Mouse (Mus musculus): Measurements from ENCODE around the gene Pknox1.
"Not testable (repeated sequence)": the region's sequence is repeated elsewhere in the genome, so short reads cannot be mapped to it uniquely, and the experiment has no call there.

Pknox1 gene

GRCm38 (mm10) chr17:31594590-31594989 lies 30.1 kb downstream of the Pknox1 start:
- peak in 1 of 2 experiments; percentile 37 for DNase-seq (ENCODE audit: inconsistent age in 2 of 2, low spot score in 1 of 2)

GRCm38 (mm10) chr17:31595077-31595476 lies 30.5 kb downstream of the Pknox1 start:
- no peak for DNase-seq (ENCODE audit: inconsistent age in 2 of 2, low spot score in 1 of 2)

GRCm38 (mm10) chr17:31597957-31598356 lies 33.4 kb downstream of the Pknox1 start:
- DNase-seq (ENCODE audit: inconsistent age in 2 of 2, low spot score in 1 of 2): no peak

- no peak for DNase-seq (ENCODE audit: inconsistent age in 2 of 2, low spot score in 1 of 2)
These were observed 34.1 kb downstream of the Pknox1 start for GRCm38 (mm10) chr17:31598593-31598992.

- no peak for DNase-seq (ENCODE audit: inconsistent age in 2 of 2, low spot score in 1 of 2)
These were observed 41.9 kb downstream of the Pknox1 start for GRCm38 (mm10) chr17:31606424-31606823.

GRCm38 (mm10) chr17:31607256-31607951 lies 42.9 kb downstream of the Pknox1 start:
- DNase-seq (ENCODE audit: inconsistent age in 2 of 2, low spot score in 1 of 2): no peak

GRCm38 (mm10) chr17:31609173-31609572 lies 44.6 kb downstream of the Pknox1 start:
- DNase-seq (ENCODE audit: inconsistent age in 2 of 2, low spot score in 1 of 2): not testable (repeated sequence)

- DNase-seq (ENCODE audit: inconsistent age in 2 of 2, low spot score in 1 of 2): no peak
These were observed 45.4 kb downstream of the Pknox1 start for GRCm38 (mm10) chr17:31609895-31610294.

GRCm38 (mm10) chr17:31613086-31613755 lies 48.7 kb downstream of the Pknox1 start:
- no peak for DNase-seq (ENCODE audit: inconsistent age in 2 of 2, low spot score in 1 of 2)

- DNase-seq (ENCODE audit: inconsistent age in 2 of 2, low spot score in 1 of 2): no peak
These were observed 58.6 kb downstream of the Pknox1 start for GRCm38 (mm10) chr17:31623101-31623500.

- DNase-seq (ENCODE audit: inconsistent age in 2 of 2, low spot score in 1 of 2): peak in 1 of 2 experiments; percentile 42
These were observed 63.4 kb downstream of the Pknox1 start for GRCm38 (mm10) chr17:31627961-31628360.

GRCm38 (mm10) chr17:31631081-31631800 lies 66.7 kb downstream of the Pknox1 start:
- DNase-seq (ENCODE audit: inconsistent age in 2 of 2, low spot score in 1 of 2): no peak

- DNase-seq (ENCODE audit: inconsistent age in 2 of 2, low spot score in 1 of 2): no peak
These were observed 68.5 kb downstream of the Pknox1 start for GRCm38 (mm10) chr17:31633007-31633406.

- DNase-seq (ENCODE audit: inconsistent age in 2 of 2, low spot score in 1 of 2): no peak
These were observed 70.4 kb downstream of the Pknox1 start for GRCm38 (mm10) chr17:31634896-31635295.

GRCm38 (mm10) chr17:31635781-31636180 lies 71.2 kb downstream of the Pknox1 start:
- no peak for DNase-seq (ENCODE audit: inconsistent age in 2 of 2, low spot score in 1 of 2)

GRCm38 (mm10) chr17:31636277-31636941 lies 71.9 kb downstream of the Pknox1 start:
- no peak for DNase-seq (ENCODE audit: inconsistent age in 2 of 2, low spot score in 1 of 2)

- DNase-seq (ENCODE audit: inconsistent age in 2 of 2, low spot score in 1 of 2): peak; percentile 83 to 87
These were observed 72.6 kb downstream of the Pknox1 start, which contains the start of gene Cbs for GRCm38 (mm10) chr17:31636942-31637811. Gene Cbs, minus strand, starts transcription at chr17:31637238.

- DNase-seq (ENCODE audit: inconsistent age in 2 of 2, low spot score in 1 of 2): peak in 1 of 2 experiments; percentile 34
These were observed 73.5 kb downstream of the Pknox1 start for GRCm38 (mm10) chr17:31637866-31638570.

GRCm38 (mm10) chr17:31639651-31640050 lies 75.1 kb downstream of the Pknox1 start:
- peak in 1 of 2 experiments; percentile 57 for DNase-seq (ENCODE audit: inconsistent age in 2 of 2, low spot score in 1 of 2)

GRCm38 (mm10) chr17:31642331-31642730 lies 77.8 kb downstream of the Pknox1 start:
- DNase-seq (ENCODE audit: inconsistent age in 2 of 2, low spot score in 1 of 2): no peak

Data from adrenal gland, adult (tissue).